Mouse (Mus musculus) urinary bladder, postnatal 25 days (tissue): ENCODE results near the gene Serp2.

Source experiments
- DNase-seq: peaks from one replicate; pipeline ENCODE4 v3.0.0; 2022; ENCODE audit warnings: low spot score

The Serp2 gene

DNA sequence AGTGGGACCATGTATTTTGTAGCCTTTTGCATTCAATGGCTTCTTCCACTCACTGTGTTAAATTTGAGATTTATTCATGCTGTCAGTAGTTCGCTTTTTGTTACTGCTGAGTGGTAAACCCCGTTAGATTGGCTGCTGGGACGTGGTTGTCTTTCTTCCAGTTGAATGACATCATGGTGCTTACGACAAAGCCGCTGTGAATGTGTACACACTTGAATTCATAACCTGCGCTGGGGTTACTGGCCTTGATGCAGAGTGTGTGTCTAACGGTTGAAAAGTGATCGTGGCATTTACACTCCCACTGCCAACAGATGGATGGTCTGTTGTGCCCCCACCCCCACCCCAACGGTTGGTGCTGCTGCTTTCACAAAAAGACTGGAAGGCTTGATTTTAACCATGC, 59.5 kb downstream of the Serp2 start:
- no peak for DNase-seq

DNA sequence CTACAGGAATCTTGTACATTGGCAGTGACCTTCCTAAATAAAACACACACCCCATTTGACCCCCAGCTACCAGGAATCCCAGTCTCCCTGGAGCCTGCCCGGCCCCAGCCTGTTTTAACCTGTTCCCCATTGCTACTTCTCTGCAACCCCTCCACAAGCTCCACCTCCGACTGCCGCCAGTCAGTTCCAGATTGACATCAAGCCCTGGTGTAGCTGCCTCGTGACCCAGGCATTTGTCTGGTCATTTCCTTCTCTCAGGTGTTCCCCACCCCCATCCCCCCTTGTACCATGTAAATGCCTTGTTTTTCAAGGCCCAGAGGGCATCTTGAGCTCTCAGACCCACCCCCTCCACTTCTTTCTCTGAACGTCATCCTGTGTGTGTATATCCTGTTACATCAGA, 61.7 kb downstream of the Serp2 start:
- DNase-seq, result no peak

DNA sequence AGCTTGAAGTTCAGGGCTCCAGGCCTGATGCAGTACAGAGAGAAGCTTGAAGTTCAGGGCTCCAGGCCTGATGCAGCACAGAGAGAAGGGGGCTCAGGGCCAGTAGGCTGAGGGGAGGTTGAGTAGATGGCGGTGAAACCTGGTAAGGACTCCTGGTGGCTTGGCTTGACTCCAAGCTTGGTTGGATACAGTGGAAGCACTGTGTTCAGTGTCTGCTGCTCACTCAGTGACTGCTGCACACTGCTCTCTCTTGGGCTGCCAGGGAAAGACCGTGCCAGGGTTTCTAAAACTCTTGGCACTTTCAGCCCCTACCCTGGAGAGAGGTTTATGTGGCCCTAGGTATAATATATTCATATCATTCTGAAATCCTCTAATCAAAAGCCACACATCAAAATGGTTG, 67.6 kb downstream of the Serp2 start:
- no peak for DNase-seq

DNA sequence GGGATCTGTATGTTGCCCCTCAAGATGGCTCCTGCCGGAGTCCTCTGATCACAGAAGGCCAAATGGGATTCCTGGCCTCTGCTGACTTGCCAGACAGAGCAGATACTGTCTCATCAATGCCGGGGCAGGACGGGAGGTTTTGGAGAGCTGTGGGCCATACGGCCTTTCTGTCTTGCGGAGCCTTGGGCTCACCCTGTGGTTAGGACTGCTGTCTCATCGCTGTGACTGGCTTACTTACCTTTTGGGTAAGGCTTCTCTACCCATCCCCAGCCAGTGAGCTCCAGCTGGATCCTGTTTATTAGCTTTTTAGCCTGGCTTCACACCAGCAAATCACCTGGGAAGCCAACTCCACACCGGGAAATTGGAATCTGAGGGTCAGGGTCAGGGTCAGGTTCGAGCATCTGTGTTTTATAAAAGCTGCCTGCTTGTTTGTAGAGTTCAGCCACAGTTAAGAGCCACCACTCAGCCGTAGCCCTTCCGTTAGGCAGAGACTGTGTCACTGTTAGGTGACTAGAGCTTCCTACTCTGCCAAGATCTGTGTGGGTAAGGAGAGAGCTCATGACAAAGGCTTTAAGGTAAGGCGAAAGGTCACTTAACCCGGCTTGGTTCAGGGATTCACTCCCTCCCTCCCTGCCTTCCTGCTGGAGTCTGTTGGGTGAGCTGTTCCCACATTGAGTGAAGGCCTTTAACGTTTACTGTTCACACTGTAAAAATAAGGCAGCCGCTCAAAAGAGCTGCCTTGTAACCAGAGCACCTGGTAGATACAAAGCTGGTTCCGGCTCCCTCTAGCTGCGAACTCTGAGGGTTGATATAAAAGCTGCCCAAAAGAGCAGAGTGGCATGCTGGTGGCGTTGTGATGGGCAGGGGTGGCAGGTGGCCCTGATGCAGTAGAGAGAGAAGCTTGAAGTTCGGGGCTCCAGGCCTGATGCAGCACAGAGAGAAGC, 68.3 kb downstream of the Serp2 start:
- DNase-seq, result no peak

DNA sequence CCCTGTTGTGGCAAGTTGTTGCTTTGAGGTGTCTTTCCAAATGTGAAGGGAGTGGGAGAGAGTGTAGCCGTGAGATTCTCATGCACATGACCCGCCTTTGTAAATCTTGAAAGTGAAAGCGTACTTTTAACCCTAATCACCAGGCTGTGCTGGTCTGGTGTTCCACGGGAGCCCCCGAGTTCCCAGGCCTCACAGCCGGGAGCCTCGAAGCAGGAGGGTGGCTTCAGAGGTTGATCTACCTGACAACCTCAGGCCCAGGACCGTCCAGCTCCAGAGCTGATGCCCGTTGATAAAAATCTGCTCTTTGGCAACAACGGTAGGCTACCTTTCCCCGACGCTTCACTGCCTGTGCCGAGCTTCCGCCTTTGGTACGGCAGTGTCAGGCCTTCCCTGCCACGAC, 69.1 kb downstream of the Serp2 start:
- DNase-seq, result no peak

DNA sequence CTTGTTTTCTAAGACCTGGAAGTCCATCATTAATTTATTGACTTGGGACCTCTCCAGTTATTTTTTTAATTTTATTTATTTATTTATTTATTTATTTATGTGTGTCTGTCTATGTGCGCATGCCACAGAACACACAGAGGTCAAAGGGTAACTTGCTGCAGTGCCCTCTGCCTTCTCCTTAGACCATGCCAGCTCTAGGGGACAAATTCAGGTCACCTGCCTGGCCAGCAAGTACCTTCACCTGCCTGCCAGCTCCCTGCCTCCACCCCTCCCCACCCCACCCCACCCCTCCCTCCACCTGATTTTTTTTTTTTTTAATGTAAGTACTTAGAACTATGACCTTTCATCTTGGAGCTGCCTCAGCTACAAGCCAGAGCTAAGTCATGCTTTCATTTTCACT, 73.0 kb downstream of the Serp2 start:
- DNase-seq, result no peak
